Mouse (Mus musculus) layer of hippocampus, postnatal 14 days (tissue): ENCODE measurements around the gene Scgb2b27. TPM values are rescaled to one million over a fixed set of nuclear protein-coding genes. Genes with fewer than 3 reads are reported as not detected.
"Not testable (repeated sequence)": the region's sequence is repeated elsewhere in the genome, so short reads cannot be mapped to it uniquely, and the experiment has no call there.

ENCODE experiments used
- DNase-seq, 2 experiments: peaks; one replicate each; pipeline ENCODE4 v3.0.0; 2021 to 2022; ENCODE audit warnings: low spot score in 2 of 2, mixed read lengths in 1 of 2
- long read RNA-seq, 2 experiments: library from polyadenylated mRNA; stranded (forward); transcript quantifications; one replicate each; pipeline ENCODE4 v2.0.0; 2021
- total RNA-seq, 2 experiments: library from RNA; stranded (reverse); gene quantifications; 2 replicates each; pipeline ENCODE4 v1.2.3; 2021

Gene Scgb2b27
- total RNA-seq: not detected
- long read RNA-seq, experiment 1: 0 reads
- long read RNA-seq, experiment 2: 0 reads

- DNase-seq: no peak
Observed at GRCm38 (mm10) chr7:34013842-34014241, at the start of gene Scgb2b27. Gene Scgb2b27, minus strand, starts transcription at chr7:34013942.

- DNase-seq: not testable (repeated sequence)
Observed at GRCm38 (mm10) chr7:34036076-34036815, 22.5 kb upstream of the Scgb2b27 start.

- not testable (repeated sequence) for DNase-seq
Observed at GRCm38 (mm10) chr7:34034579-34034978, 20.8 kb upstream of the Scgb2b27 start.

- no peak for DNase-seq
Observed at GRCm38 (mm10) chr7:34030026-34030425, 16.3 kb upstream of the Scgb2b27 start.

- not testable (repeated sequence) for DNase-seq
Observed at GRCm38 (mm10) chr7:34027202-34027601, 13.5 kb upstream of the Scgb2b27 start.

- DNase-seq: no peak
Observed at GRCm38 (mm10) chr7:34025641-34026040, 11.9 kb upstream of the Scgb2b27 start.

GRCm38 (mm10) chr7:34021183-34021582, 7.4 kb upstream of the Scgb2b27 start, which contains the start of gene Scgb1b27:
Gene Scgb1b27, plus strand, starts transcription at chr7:34021483.
- not testable (repeated sequence) for DNase-seq

- DNase-seq: not testable (repeated sequence)
Observed at GRCm38 (mm10) chr7:33982281-33982680, 31.5 kb downstream of the Scgb2b27 start.

Other genes starting within 250 kb of the Scgb2b27 start
- not detected for gene Scgb2b26, start 68.9 kb downstream of the Scgb2b27 start, total RNA-seq
- gene Scgb1b27, start 7.5 kb upstream of the Scgb2b27 start, total RNA-seq: not detected
- not detected for gene Scgb1b30, start 81.5 kb upstream of the Scgb2b27 start, total RNA-seq
- gene Wtip, start 119.3 kb upstream of the Scgb2b27 start, total RNA-seq: 10 to 100 TPM; 13.1 to 14.1 TPM
- gene Uba2, start 155.7 kb upstream of the Scgb2b27 start, total RNA-seq: 10 to 100 TPM; 82.5 to 82.9 TPM
- gene Pdcd2l, start 182.7 kb upstream of the Scgb2b27 start, total RNA-seq: 10 to 100 TPM; 20.6 to 24.7 TPM
- gene Gpi1, start 216.4 kb upstream of the Scgb2b27 start, total RNA-seq: 100 to 1,000 TPM; 842 to 844 TPM
- gene Gm6096, start 237.1 kb upstream of the Scgb2b27 start, total RNA-seq: not detected